Mouse (Mus musculus) forelimb bud, embryonic 11.5 days (tissue): ENCODE measurements around the gene Ccdc88a.

Experiments
- DNase-seq: peaks from one replicate; pipeline ENCODE4 v3.0.0-alpha.2; 2012; ENCODE audit warnings: low read depth, low spot score

The Ccdc88a gene

DNA sequence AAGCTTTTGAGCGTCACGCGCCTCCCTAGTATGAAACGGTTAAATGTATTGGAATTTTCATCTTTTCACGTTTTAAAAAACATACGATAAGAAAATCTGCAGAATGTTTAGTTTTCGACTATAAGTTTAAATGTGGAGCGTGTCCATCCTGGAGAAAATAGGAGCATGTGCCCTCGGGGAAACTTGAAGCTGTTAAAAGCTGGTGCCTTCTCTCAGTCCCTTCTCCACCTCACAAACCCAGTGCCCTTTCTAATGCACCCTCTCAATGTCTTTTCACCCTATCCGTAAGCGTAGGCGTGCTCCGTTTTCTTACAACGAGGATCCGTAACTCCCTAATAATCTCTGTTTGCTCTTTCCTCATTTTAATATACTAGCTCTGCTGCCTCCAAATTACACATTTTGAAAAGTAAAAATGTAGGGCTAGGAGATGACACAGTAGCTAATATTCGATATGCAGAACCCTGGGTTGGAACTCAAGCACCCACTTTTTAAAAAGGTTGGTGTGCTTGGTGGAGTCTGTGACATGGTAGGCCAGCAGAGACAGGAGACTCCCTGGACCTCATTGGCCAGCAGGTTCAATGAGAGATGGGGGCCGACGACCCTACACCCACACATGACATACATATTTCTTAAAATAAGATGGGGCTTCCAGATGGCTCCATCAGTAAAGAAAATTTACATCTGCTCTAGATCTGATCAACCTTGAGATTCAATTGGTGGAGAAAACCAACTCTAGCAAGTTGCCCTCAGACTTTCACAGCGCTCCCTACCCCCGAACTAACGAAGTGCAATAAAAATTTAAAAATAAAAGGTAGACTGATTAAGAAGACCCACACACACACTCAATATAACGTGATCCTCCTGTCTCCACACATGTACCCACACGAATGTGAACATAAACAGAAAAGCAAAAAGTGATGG lies 175.3 kb downstream of the Ccdc88a start:
- no peak for DNase-seq

DNA sequence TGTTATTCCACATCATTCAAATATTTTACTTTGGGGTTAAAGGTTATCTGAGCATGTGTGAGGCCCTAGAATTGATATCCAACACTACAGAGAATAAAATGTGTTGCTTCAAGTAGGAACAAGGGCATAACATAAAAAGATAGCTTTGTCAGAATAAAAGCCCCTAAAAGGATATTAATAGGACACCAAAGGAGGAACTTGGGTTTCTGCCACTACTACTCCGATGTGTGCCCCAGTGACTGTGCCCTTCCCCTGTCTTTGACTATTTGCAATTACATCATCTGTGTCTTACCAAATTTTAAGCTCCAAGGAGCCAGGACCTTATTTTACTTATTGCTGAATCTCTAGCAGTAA lies 175.9 kb downstream of the Ccdc88a start:
- no peak for DNase-seq
